Comparison of ENCODE assay signal across 8 mouse cellular contexts in the genomic region with DNA sequence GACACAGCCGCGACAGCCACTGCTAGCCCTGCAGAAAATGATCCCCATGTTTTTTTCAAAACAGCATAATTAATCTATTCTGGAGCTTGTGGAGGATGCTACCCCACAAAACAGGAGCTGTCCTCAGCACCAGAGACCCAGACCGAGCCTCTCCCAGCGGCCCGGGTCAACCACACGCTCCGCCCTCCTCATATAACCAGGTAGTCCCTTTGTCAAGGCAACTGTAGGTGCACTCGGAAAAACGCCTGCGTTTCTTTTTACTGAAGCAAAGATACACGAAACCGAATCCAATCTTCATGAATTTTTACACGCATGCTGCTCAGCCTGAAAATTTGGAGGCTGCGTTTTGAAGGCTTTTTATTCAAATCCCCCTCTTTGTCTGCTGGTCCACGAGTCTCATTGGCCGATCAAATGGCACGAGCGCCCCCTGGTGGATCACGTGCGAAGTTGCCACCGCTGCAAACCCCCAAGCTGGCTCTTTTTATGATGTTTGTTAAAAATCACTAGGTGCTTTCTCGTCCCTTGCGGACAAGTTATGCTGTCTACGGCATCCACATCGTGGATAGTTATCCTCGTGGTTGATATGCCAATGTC. TPM values are rescaled to one million over a fixed set of nuclear protein-coding genes. Genes with fewer than 3 reads are reported as not detected.
DNase-seq lines count a peak whose midpoint lies in the region; ATAC-seq and TF ChIP-seq lines count a peak whose summit lies in the region.

No protein-coding gene starts in this region.

- no peaks in the 10 kb centered on the region for H3K36me3 ChIP-seq in embryonic facial prominence, embryonic 12.5 days
- no peaks in the 10 kb centered on the region for H3K36me3 ChIP-seq in heart, embryonic 10.5 days
- no peaks in the 10 kb centered on the region for H3K36me3 ChIP-seq in kidney, embryonic 14.5 days (ENCODE audit: control insufficient read depth, insufficient read depth, low read length)
- no peaks in the 10 kb centered on the region for H3K36me3 ChIP-seq in limb, embryonic 14.5 days (ENCODE audit: control insufficient read depth, insufficient read depth, low read length)
- H3K36me3 ChIP-seq in myocyte (ENCODE audit: control insufficient read depth, insufficient read depth), result no peaks in the 10 kb centered on the region

- ATAC-seq in embryonic facial prominence, embryonic 12.5 days (ENCODE audit: insufficient number of reproducible peaks, insufficient read depth, low FRiP score, low TSS enrichment), result 0 out of 2 replicates have a peak, but pooled peaks have one; percentile 72
- peak; percentile 78 for ATAC-seq in kidney, embryonic 14.5 days (ENCODE audit: low FRiP score, low TSS enrichment)
- peak; percentile 75 for ATAC-seq in limb, embryonic 14.5 days (ENCODE audit: low FRiP score, low read depth)

- WGBS in embryonic facial prominence, embryonic 12.5 days, result 2% methylated on average over 26 of the region's 26 CpGs
- WGBS in heart, embryonic 10.5 days, result 3% methylated on average over 26 of the region's 26 CpGs
- WGBS in kidney, embryonic 14.5 days, result under 1% methylated on average over 26 of the region's 26 CpGs
- 1% methylated on average over 26 of the region's 26 CpGs for WGBS in limb, embryonic 14.5 days

- no peak overlapping the region for H3ac ChIP-seq in myocyte (ENCODE audit: control insufficient read depth, insufficient read length)

- peak overlapping the region; percentile 48 for H3K4me2 ChIP-seq in embryonic facial prominence, embryonic 12.5 days (replicated peaks)
- H3K4me2 ChIP-seq in kidney, embryonic 14.5 days (replicated peaks; ENCODE audit: low read depth, low read length), result peak overlapping the region; percentile 38
- H3K4me2 ChIP-seq in limb, embryonic 14.5 days (replicated peaks; ENCODE audit: low read depth, low read length, severe bottlenecking), result peak overlapping the region; percentile 62
- peak overlapping the region; percentile 43 for H3K4me2 ChIP-seq in myocyte (ENCODE audit: low read depth)

- peaks cover 12% of the 10 kb centered on the region for H3K4me1 ChIP-seq in embryonic facial prominence, embryonic 12.5 days
- H3K4me1 ChIP-seq in heart, embryonic 10.5 days, result peaks cover 13% of the 10 kb centered on the region
- peaks cover 8% of the 10 kb centered on the region; the same call in 1 of the 2 replicates for H3K4me1 ChIP-seq in kidney, embryonic 14.5 days (ENCODE audit: control insufficient read depth, insufficient read depth, low read length)
- H3K4me1 ChIP-seq in limb, embryonic 14.5 days (ENCODE audit: control insufficient read depth, insufficient read depth, low read length), result peaks cover 12% of the 10 kb centered on the region

- H3K79me2 ChIP-seq in myocyte (ENCODE audit: control insufficient read depth, insufficient read depth), result no peaks in the 10 kb centered on the region

- no peak overlapping the region for H3K9ac ChIP-seq in embryonic facial prominence, embryonic 12.5 days
- no peak overlapping the region for H3K9ac ChIP-seq in kidney, embryonic 14.5 days (ENCODE audit: low read depth, low read length)
- H3K9ac ChIP-seq in limb, embryonic 14.5 days (ENCODE audit: low read depth, low read length, severe bottlenecking), result peak overlapping the region; percentile 32; the same call in 1 of the 2 replicates

- H3K27me3 ChIP-seq in embryonic facial prominence, embryonic 12.5 days, result peaks cover 13% of the 10 kb centered on the region
- peaks cover 81% of the 10 kb centered on the region for H3K27me3 ChIP-seq in heart, embryonic 10.5 days (ENCODE audit: insufficient read depth, poor library complexity, severe bottlenecking)
- H3K27me3 ChIP-seq in kidney, embryonic 14.5 days (ENCODE audit: control insufficient read depth, insufficient read depth, low read length), result peaks cover 28% of the 10 kb centered on the region
- peaks cover 28% of the 10 kb centered on the region for H3K27me3 ChIP-seq in limb, embryonic 14.5 days (ENCODE audit: control insufficient read depth, insufficient read depth, low read length)
- peaks cover 19% of the 10 kb centered on the region for H3K27me3 ChIP-seq in myocyte (ENCODE audit: control insufficient read depth, insufficient read depth, insufficient read length)

- no peaks in the 10 kb centered on the region for H3K9me3 ChIP-seq in embryonic facial prominence, embryonic 12.5 days
- H3K9me3 ChIP-seq in heart, embryonic 10.5 days, result no peaks in the 10 kb centered on the region
- H3K9me3 ChIP-seq in kidney, embryonic 14.5 days (ENCODE audit: control insufficient read depth, low read length), result no peaks in the 10 kb centered on the region
- no peaks in the 10 kb centered on the region for H3K9me3 ChIP-seq in limb, embryonic 14.5 days (ENCODE audit: control insufficient read depth, low read length)

- no peak for TF ChIP-seq POLR2A in limb, embryonic 14.5 days (IDR thresholded peaks at IDR 0.05; ENCODE audit: borderline replicate concordance, extremely low read depth, insufficient read depth, insufficient read length)
- no peak for TF ChIP-seq POLR2A in myocyte (IDR thresholded peaks at IDR 0.05; ENCODE audit: insufficient read length, low read depth)

- peak; percentile 76 for DNase-seq in 3T3-L1 (ENCODE audit: low read depth, low spot score)
- DNase-seq in adrenal gland, postnatal 10 days, result peak; percentile 90
- DNase-seq in heart, embryonic 10.5 days (ENCODE audit: low spot score), result peak; percentile 84
- peak; percentile 70 for DNase-seq in limb, embryonic 14.5 days (ENCODE audit: low spot score)
- peak; percentile 65 to 91 for DNase-seq in spleen, postnatal 4 days (ENCODE audit: low spot score in 2 of 2)

- H3K27ac ChIP-seq in embryonic facial prominence, embryonic 12.5 days, result no peak overlapping the region
- H3K27ac ChIP-seq in heart, embryonic 10.5 days, result no peak overlapping the region
- H3K27ac ChIP-seq in kidney, embryonic 14.5 days (ENCODE audit: low read depth, low read length), result no peak overlapping the region
- no peak overlapping the region for H3K27ac ChIP-seq in limb, embryonic 14.5 days (replicated peaks; ENCODE audit: low read depth, low read length)

- H3K4me3 ChIP-seq in embryonic facial prominence, embryonic 12.5 days, result peak overlapping the region; percentile 24
- peak overlapping the region; percentile 48 for H3K4me3 ChIP-seq in heart, embryonic 10.5 days
- peak overlapping the region; percentile 24 for H3K4me3 ChIP-seq in kidney, embryonic 14.5 days (ENCODE audit: low read length)
- peak overlapping the region; percentile 30 for H3K4me3 ChIP-seq in limb, embryonic 14.5 days (replicated peaks; ENCODE audit: low read length)
- H3K4me3 ChIP-seq in myocyte, result no peak overlapping the region

TF ChIP-seq in myocyte, 11 proteins besides CTCF, POLR2A, EP300 and RAD21:
- TF ChIP-seq POLR2AphosphoS2 (IDR thresholded peaks at IDR 0.05; ENCODE audit: insufficient read length, low read depth) (no peak), MAX (IDR thresholded peaks at IDR 0.05; ENCODE audit: low read depth) (no peak), TCF3 (IDR thresholded peaks at IDR 0.05; ENCODE audit: insufficient read length, low read depth) (no peak), MYOG (IDR thresholded peaks at IDR 0.05; ENCODE audit: control insufficient read depth in 1 of 3, insufficient read depth in 1 of 3, insufficient read length in 2 of 3, low read depth in 2 of 3) (no peak), CEBPB (IDR thresholded peaks at IDR 0.05; ENCODE audit: insufficient read depth, poor library complexity, severe bottlenecking) (no peak), USF1 (IDR thresholded peaks at IDR 0.05; ENCODE audit: low read depth) (peak; percentile 24)

RNA-seq across cellular contexts. Expression of a gene that starts 39.3 kb away (rescaled TPM):
- 1 to 10 TPM; 1.3 to 6.9 TPM for total RNA-seq in adrenal gland, postnatal 10 days (2021)
- 0.12 and 0.18 TPM in 2 replicates for polyA plus RNA-seq in embryonic facial prominence, embryonic 12.5 days (2016; fragmentation: Nextera tagmentation; extraction: Ambion mirVana)
- 0.21 and 1.1 TPM in 2 replicates for polyA plus RNA-seq in heart, embryonic 10.5 days (2016; fragmentation: Nextera tagmentation; extraction: Ambion mirVana)
- polyA plus RNA-seq in kidney, embryonic 14.5 days (2014; fragmentation: Nextera tagmentation; extraction: Ambion mirVana), result 0.03 TPM in 1 of 2 replicates, not detected in the other
- polyA plus RNA-seq in limb, embryonic 14.5 days (2012; rRNA removed), result 3.1 and 3.2 TPM in 2 replicates
- polyA plus RNA-seq in limb, embryonic 14.5 days (2014; fragmentation: Nextera tagmentation; extraction: Ambion mirVana), result 0.69 and 1.2 TPM in 2 replicates
- 0.40 TPM for polyA plus RNA-seq in myocyte (2012; fragmentation: generic; extraction: Trizol)
